Mouse (Mus musculus): ENCODE results near the gene Clcnkb.

DNA sequence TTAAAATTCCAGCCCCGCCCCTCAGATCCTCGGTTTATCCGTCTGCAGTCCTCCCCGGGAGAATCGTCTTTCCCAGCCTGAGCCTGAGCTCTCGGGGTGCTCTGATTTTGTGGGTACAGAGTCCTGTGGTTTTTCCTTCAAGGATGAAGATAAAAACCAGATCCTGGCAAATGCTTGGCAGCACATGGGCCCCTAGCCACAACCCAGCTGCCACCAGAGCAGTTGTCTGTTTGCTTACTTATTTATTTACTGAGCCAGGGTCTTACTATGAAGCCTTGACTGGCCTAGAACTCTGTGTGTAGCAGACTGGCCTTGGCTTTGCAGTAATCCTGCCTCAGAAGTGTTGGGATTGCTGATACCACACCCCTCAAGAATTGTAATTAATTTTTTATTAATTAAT, 56.6 kb downstream of the Clcnkb start:
- TF ChIP-seq CTCF (conservative IDR thresholded peaks at IDR 0.05; ENCODE audit: low read length) = no peak
- no peak for TF ChIP-seq POU5F1 (IDR thresholded peaks at IDR 0.05; ENCODE audit: borderline replicate concordance, low read length)
- no peak for TF ChIP-seq NANOG (IDR thresholded peaks at IDR 0.05; ENCODE audit: borderline replicate concordance, low read length)
